Mouse (Mus musculus) midbrain, embryonic 12.5 days (tissue): ENCODE results near the gene Deup1. TPM values are rescaled to one million over a fixed set of nuclear protein-coding genes. Genes with fewer than 3 reads are reported as not detected.

ENCODE experiments used
- ATAC-seq: fragments of 200-750 bp; cut with Nextera tagmentation; 2 replicates; pipeline ENCODE4 v1.8.0; 2017; ENCODE audit warnings: low read depth, moderate TSS enrichment, moderate library complexity; ENCODE audit not compliant: low FRiP score
- H3K27ac ChIP-seq: fragments of 300-500 bp; sonication (generic); replicated peaks from 2 replicates; pipeline ENCODE4 v1.5.1; 2016; ENCODE audit warnings: mild to moderate bottlenecking
- H3K27me3 ChIP-seq: fragments of 300-500 bp; sonication (generic); 2 replicates; pipeline ENCODE4 v1.6.1; 2016; ENCODE audit warnings: mild to moderate bottlenecking
- H3K36me3 ChIP-seq: fragments of 300-500 bp; sonication (generic); 2 replicates; pipeline ENCODE4 v1.6.1; 2016
- H3K4me1 ChIP-seq: fragments of 300-500 bp; sonication (generic); 2 replicates; pipeline ENCODE4 v1.6.1; 2016
- H3K4me2 ChIP-seq: fragments of 300-500 bp; sonication (generic); replicated peaks from 2 replicates; pipeline ENCODE4 v1.6.1; 2016; ENCODE audit warnings: mild to moderate bottlenecking, moderate library complexity
- H3K4me3 ChIP-seq: fragments of 300-500 bp; sonication (generic); 2 replicates; pipeline ENCODE4 v1.5.1; 2016; ENCODE audit warnings: mild to moderate bottlenecking
- H3K9ac ChIP-seq: fragments of 300-500 bp; sonication (generic); replicated peaks from 2 replicates; pipeline ENCODE4 v1.6.1; 2016; ENCODE audit warnings: mild to moderate bottlenecking, moderate library complexity
- H3K9me3 ChIP-seq: fragments of 300-500 bp; sonication (generic); 2 replicates; pipeline ENCODE4 v1.6.1; 2016; ENCODE audit warnings: mild to moderate bottlenecking
- WGBS: fragments of 180-500 bp; shearing (Covaris S2); methylation state at CpG from one replicate; pipeline ENCODE4 v1.1.7; 2016; 5-methylcytosine and 5-hydroxymethylcytosine counted together
- polyA plus RNA-seq: library from polyadenylated mRNA; unstranded; fragments of >200 nt; fragmentation: Nextera tagmentation; extraction: Ambion mirVana; gene quantifications from 2 replicates; pipeline ENCODE4 v1.2.1, GENCODE M21; 2016

Gene Deup1
- polyA plus RNA-seq, 1 experiment from 2014 or later, result 0.59 TPM

GRCm38 (mm10) chr9:15541735-15542354 is 85.9 kb downstream of the Deup1 start:
- no peak for ATAC-seq
- Histone ChIP-seq H3K4me3 (no peak overlapping the region), H3K27ac (no peak overlapping the region), H3K27me3 (no peaks in the 10 kb centered on the region), H3K36me3 (no peaks in the 10 kb centered on the region; the same call in 1 of the 2 replicates), H3K9ac (no peak overlapping the region), H3K9me3 (no peaks in the 10 kb centered on the region), H3K4me1 (no peaks in the 10 kb centered on the region), H3K4me2 (no peak overlapping the region)
- 74% methylated on average over 5 of the region's 5 CpGs for WGBS

GRCm38 (mm10) chr9:15538979-15539533 is 88.7 kb downstream of the Deup1 start:
- Histone ChIP-seq H3K4me2 (no peak overlapping the region), H3K9me3 (no peaks in the 10 kb centered on the region), H3K27me3 (no peaks in the 10 kb centered on the region), H3K27ac (no peak overlapping the region), H3K9ac (no peak overlapping the region), H3K4me3 (no peak overlapping the region), H3K36me3 (no peaks in the 10 kb centered on the region; the same call in 1 of the 2 replicates), H3K4me1 (no peaks in the 10 kb centered on the region)
- 88% methylated on average over 8 of the region's 8 CpGs for WGBS
- no peak for ATAC-seq

- Histone ChIP-seq H3K4me2 (no peak overlapping the region), H3K9me3 (no peaks in the 10 kb centered on the region), H3K36me3 (no peaks in the 10 kb centered on the region; the same call in 1 of the 2 replicates), H3K4me1 (no peaks in the 10 kb centered on the region), H3K27ac (no peak overlapping the region), H3K27me3 (no peaks in the 10 kb centered on the region), H3K9ac (no peak overlapping the region), H3K4me3 (no peak overlapping the region)
- ATAC-seq, result no peak
- 90% methylated on average over 3 of the region's 3 CpGs for WGBS
These were observed 90.2 kb downstream of the Deup1 start for GRCm38 (mm10) chr9:15537455-15538048.

- H3K27me3 ChIP-seq, result no peaks in the 10 kb centered on the region
- ATAC-seq, result no peak
- no peak overlapping the region for H3K9ac ChIP-seq
- no peaks in the 10 kb centered on the region for H3K9me3 ChIP-seq
- no peak overlapping the region for H3K4me3 ChIP-seq
- H3K4me2 ChIP-seq, result no peak overlapping the region
- H3K36me3 ChIP-seq, result no peaks in the 10 kb centered on the region; the same call in 1 of the 2 replicates
- WGBS, result 93% methylated on average over 5 of the region's 5 CpGs
- H3K27ac ChIP-seq, result no peak overlapping the region
- H3K4me1 ChIP-seq, result no peaks in the 10 kb centered on the region
These were observed 90.8 kb downstream of the Deup1 start for GRCm38 (mm10) chr9:15536861-15537426.

- Histone ChIP-seq H3K4me2 (no peak overlapping the region), H3K4me3 (no peak overlapping the region), H3K9me3 (no peaks in the 10 kb centered on the region), H3K4me1 (no peaks in the 10 kb centered on the region), H3K27me3 (no peaks in the 10 kb centered on the region), H3K36me3 (no peaks in the 10 kb centered on the region; the same call in 1 of the 2 replicates), H3K9ac (no peak overlapping the region), H3K27ac (no peak overlapping the region)
- no peak for ATAC-seq
- WGBS, result 53% methylated on average over 5 of the region's 5 CpGs
These were observed 92.3 kb downstream of the Deup1 start for GRCm38 (mm10) chr9:15535418-15535817.

- Histone ChIP-seq H3K9me3 (no peaks in the 10 kb centered on the region), H3K4me1 (peaks cover 8% of the 10 kb centered on the region), H3K9ac (no peak overlapping the region), H3K27me3 (no peaks in the 10 kb centered on the region), H3K4me2 (no peak overlapping the region), H3K4me3 (no peak overlapping the region), H3K27ac (no peak overlapping the region), H3K36me3 (no peaks in the 10 kb centered on the region)
- ATAC-seq, result no peak
- WGBS, result 98% methylated on average over 2 of the region's 2 CpGs
These were observed 93.6 kb downstream of the Deup1 start for GRCm38 (mm10) chr9:15534110-15534509.

- ATAC-seq, result no peak
- H3K27ac ChIP-seq, result no peak overlapping the region
- no peaks in the 10 kb centered on the region for H3K36me3 ChIP-seq
These were observed 94.2 kb downstream of the Deup1 start for GRCm38 (mm10) chr9:15533336-15534070.

GRCm38 (mm10) chr9:15531204-15531603 is 96.5 kb downstream of the Deup1 start:
- Histone ChIP-seq H3K27me3 (no peaks in the 10 kb centered on the region), H3K9me3 (no peaks in the 10 kb centered on the region), H3K4me2 (no peak overlapping the region), H3K4me1 (peaks cover 15% of the 10 kb centered on the region), H3K36me3 (no peaks in the 10 kb centered on the region), H3K4me3 (no peak overlapping the region), H3K9ac (no peak overlapping the region), H3K27ac (no peak overlapping the region)
- 92% methylated on average over 5 of the region's 5 CpGs for WGBS
- no peak for ATAC-seq

More at GRCm38 (mm10) chr9:15533336-15534070, 94.2 kb downstream of the Deup1 start:
- Histone ChIP-seq H3K4me2 (no peak overlapping the region), H3K9me3 (no peaks in the 10 kb centered on the region), H3K4me1 (peaks cover 14% of the 10 kb centered on the region), H3K27me3 (no peaks in the 10 kb centered on the region), H3K4me3 (no peak overlapping the region), H3K9ac (no peak overlapping the region)
- 80% methylated on average over 11 of the region's 11 CpGs for WGBS

GRCm38 (mm10) chr9:15529965-15530320 is 97.8 kb downstream of the Deup1 start:
- no peak overlapping the region for H3K27ac ChIP-seq
- 93% methylated on average over 2 of the region's 2 CpGs for WGBS
- H3K36me3 ChIP-seq, result no peaks in the 10 kb centered on the region
- H3K27me3 ChIP-seq, result no peaks in the 10 kb centered on the region
- H3K4me3 ChIP-seq, result no peak overlapping the region
- peaks cover 15% of the 10 kb centered on the region for H3K4me1 ChIP-seq
- no peak overlapping the region for H3K4me2 ChIP-seq
- ATAC-seq, result no peak
- no peaks in the 10 kb centered on the region for H3K9me3 ChIP-seq
- H3K9ac ChIP-seq, result no peak overlapping the region

GRCm38 (mm10) chr9:15529275-15529964 is 98.3 kb downstream of the Deup1 start:
- Histone ChIP-seq H3K4me1 (peaks cover 15% of the 10 kb centered on the region), H3K27me3 (no peaks in the 10 kb centered on the region), H3K4me3 (no peak overlapping the region), H3K27ac (no peak overlapping the region), H3K9me3 (no peaks in the 10 kb centered on the region), H3K9ac (no peak overlapping the region), H3K4me2 (no peak overlapping the region), H3K36me3 (no peaks in the 10 kb centered on the region)
- peak; percentile 50; the same call in 1 of the 2 replicates for ATAC-seq
- 72% methylated on average over 8 of the region's 8 CpGs for WGBS

GRCm38 (mm10) chr9:15528368-15528767 is 99.4 kb downstream of the Deup1 start:
- no peaks in the 10 kb centered on the region for H3K27me3 ChIP-seq
- no peak for ATAC-seq
- H3K36me3 ChIP-seq, result no peaks in the 10 kb centered on the region
- no peak overlapping the region for H3K27ac ChIP-seq
- peaks cover 15% of the 10 kb centered on the region for H3K4me1 ChIP-seq
- H3K9ac ChIP-seq, result no peak overlapping the region
- no peak overlapping the region for H3K4me3 ChIP-seq
- H3K9me3 ChIP-seq, result no peaks in the 10 kb centered on the region
- no peak overlapping the region for H3K4me2 ChIP-seq
- 86% methylated on average over 7 of the region's 7 CpGs for WGBS
